Mouse (Mus musculus) lung, postnatal 14 days (tissue): ENCODE results near the gene Hsh2d.

Experiments used
- DNase-seq: peaks from one replicate; pipeline ENCODE4 v3.0.0; 2021

Hsh2d gene

GRCm38 (mm10) chr8:72189417-72190214 lies at the start of gene Hsh2d:
Hsh2d (plus strand) TSS chr8:72189638.
- DNase-seq, result peak; percentile 42

- DNase-seq, result no peak
Measured at GRCm38 (mm10) chr8:72143256-72143824, 46.1 kb upstream of the Hsh2d start.

GRCm38 (mm10) chr8:72144345-72144975 lies 45.0 kb upstream of the Hsh2d start:
- DNase-seq, result no peak

GRCm38 (mm10) chr8:72145511-72145910 lies 43.9 kb upstream of the Hsh2d start:
- DNase-seq, result no peak

GRCm38 (mm10) chr8:72146056-72146455 lies 43.4 kb upstream of the Hsh2d start:
- DNase-seq, result peak; percentile 70

- DNase-seq, result no peak
Measured at GRCm38 (mm10) chr8:72146556-72146955, 42.9 kb upstream of the Hsh2d start.

GRCm38 (mm10) chr8:72147266-72147665 lies 42.2 kb upstream of the Hsh2d start:
- no peak for DNase-seq

- DNase-seq, result no peak
Measured at GRCm38 (mm10) chr8:72149056-72149455, 40.4 kb upstream of the Hsh2d start.

GRCm38 (mm10) chr8:72151418-72152078 lies 37.9 kb upstream of the Hsh2d start:
- no peak for DNase-seq

- DNase-seq, result no peak
Measured at GRCm38 (mm10) chr8:72153382-72153781, 36.1 kb upstream of the Hsh2d start.

GRCm38 (mm10) chr8:72158096-72158495 lies 31.3 kb upstream of the Hsh2d start:
- DNase-seq, result no peak

GRCm38 (mm10) chr8:72158726-72159125 lies 30.7 kb upstream of the Hsh2d start:
- DNase-seq, result no peak

- no peak for DNase-seq
Measured at GRCm38 (mm10) chr8:72160007-72160406, 29.4 kb upstream of the Hsh2d start.

GRCm38 (mm10) chr8:72160707-72161697 lies 28.4 kb upstream of the Hsh2d start, which contains the start of gene Rab8a:
Rab8a (plus strand) TSS chr8:72161200.
- peak; percentile 100 for DNase-seq

GRCm38 (mm10) chr8:72162821-72163220 lies 26.6 kb upstream of the Hsh2d start:
- DNase-seq, result no peak

GRCm38 (mm10) chr8:72169098-72169668 lies 20.3 kb upstream of the Hsh2d start:
- DNase-seq, result no peak

- no peak for DNase-seq
Measured at GRCm38 (mm10) chr8:72169681-72170249, 19.7 kb upstream of the Hsh2d start.

GRCm38 (mm10) chr8:72177346-72177925 lies 12.0 kb upstream of the Hsh2d start:
- peak; percentile 89 for DNase-seq

GRCm38 (mm10) chr8:72183554-72184202 lies 5.8 kb upstream of the Hsh2d start:
- no peak for DNase-seq

GRCm38 (mm10) chr8:72187793-72188331 lies 1.6 kb upstream of the Hsh2d start:
- DNase-seq, result no peak
